Mouse (Mus musculus): Measurements from ENCODE around the gene Tgtp1. TPM values are rescaled to one million over a fixed set of nuclear protein-coding genes. Genes with fewer than 3 reads are reported as not detected.
"Not testable (repeated sequence)": the region's sequence is repeated elsewhere in the genome, so short reads cannot be mapped to it uniquely, and the experiment has no call there.

The Tgtp1 gene
- polyA plus RNA-seq, 1 experiment from 2014 or later: 3.6 TPM

GRCm38 (mm10) chr11:48982848-48983247, 11.1 kb downstream of the Tgtp1 start:
- H3K4me1 ChIP-seq (replicated peaks; ENCODE audit: control insufficient read depth, insufficient read depth); ATAC-seq (ENCODE audit: low FRiP score, low TSS enrichment); DNase-seq (ENCODE audit: low spot score); H3K27me3 ChIP-seq (ENCODE audit: control insufficient read depth, insufficient read depth, low read length); H3K9me3 ChIP-seq (ENCODE audit: control insufficient read depth, low read length); H3K27ac ChIP-seq (replicated peaks); H3K4me2 ChIP-seq (replicated peaks; ENCODE audit: low read depth); H3K9ac ChIP-seq (ENCODE audit: low read length); H3K36me3 ChIP-seq (ENCODE audit: control insufficient read depth, insufficient read depth, low read length); H3K4me3 ChIP-seq (ENCODE audit: low read depth, low read length): not testable (repeated sequence)
- no CpG with 5 or more reads among the region's 3 CpGs for WGBS

GRCm38 (mm10) chr11:48980052-48980451, 13.9 kb downstream of the Tgtp1 start:
- H3K36me3 ChIP-seq (ENCODE audit: control insufficient read depth, insufficient read depth, low read length); H3K4me2 ChIP-seq (replicated peaks; ENCODE audit: low read depth); ATAC-seq (ENCODE audit: low FRiP score, low TSS enrichment); H3K9ac ChIP-seq (ENCODE audit: low read length); H3K4me3 ChIP-seq (ENCODE audit: low read depth, low read length); H3K9me3 ChIP-seq (ENCODE audit: control insufficient read depth, low read length); DNase-seq (ENCODE audit: low spot score); H3K27ac ChIP-seq (replicated peaks); H3K27me3 ChIP-seq (ENCODE audit: control insufficient read depth, insufficient read depth, low read length); H3K4me1 ChIP-seq (replicated peaks; ENCODE audit: control insufficient read depth, insufficient read depth): not testable (repeated sequence)
- WGBS: no CpG with 5 or more reads among the region's 5 CpGs

GRCm38 (mm10) chr11:48979251-48979650, 14.7 kb downstream of the Tgtp1 start, which contains the start of gene 9930111J21Rik1:
TSS of gene 9930111J21Rik1 (minus strand) at chr11:48979398.
- WGBS: no CpG with 5 or more reads among the region's 3 CpGs
- not testable (repeated sequence) for H3K4me1 ChIP-seq (replicated peaks; ENCODE audit: control insufficient read depth, insufficient read depth)

GRCm38 (mm10) chr11:48978240-48978939, 15.6 kb downstream of the Tgtp1 start, which contains the start of gene Olfr56:
TSS of gene Olfr56 (plus strand) at chr11:48978889.
- H3K4me2 ChIP-seq (replicated peaks; ENCODE audit: low read depth); DNase-seq (ENCODE audit: low spot score); ATAC-seq (ENCODE audit: low FRiP score, low TSS enrichment); H3K27ac ChIP-seq (replicated peaks); H3K36me3 ChIP-seq (ENCODE audit: control insufficient read depth, insufficient read depth, low read length); H3K4me1 ChIP-seq (replicated peaks; ENCODE audit: control insufficient read depth, insufficient read depth); H3K9me3 ChIP-seq (ENCODE audit: control insufficient read depth, low read length); H3K9ac ChIP-seq (ENCODE audit: low read length); H3K27me3 ChIP-seq (ENCODE audit: control insufficient read depth, insufficient read depth, low read length); H3K4me3 ChIP-seq (ENCODE audit: low read depth, low read length): not testable (repeated sequence)
- WGBS: no CpG with 5 or more reads among the region's 1 CpGs

More at GRCm38 (mm10) chr11:48979251-48979650, 14.7 kb downstream of the Tgtp1 start, which contains the start of gene 9930111J21Rik1:
- not testable (repeated sequence) for ATAC-seq (ENCODE audit: low FRiP score, low TSS enrichment); H3K27ac ChIP-seq (replicated peaks); H3K27me3 ChIP-seq (ENCODE audit: control insufficient read depth, insufficient read depth, low read length); H3K4me2 ChIP-seq (replicated peaks; ENCODE audit: low read depth); H3K36me3 ChIP-seq (ENCODE audit: control insufficient read depth, insufficient read depth, low read length); H3K9ac ChIP-seq (ENCODE audit: low read length); DNase-seq (ENCODE audit: low spot score); H3K9me3 ChIP-seq (ENCODE audit: control insufficient read depth, low read length); H3K4me3 ChIP-seq (ENCODE audit: low read depth, low read length)

GRCm38 (mm10) chr11:48974686-48975085, 19.3 kb downstream of the Tgtp1 start:
- H3K27ac ChIP-seq (replicated peaks); H3K4me2 ChIP-seq (replicated peaks; ENCODE audit: low read depth); H3K36me3 ChIP-seq (ENCODE audit: control insufficient read depth, insufficient read depth, low read length); H3K4me1 ChIP-seq (replicated peaks; ENCODE audit: control insufficient read depth, insufficient read depth); H3K9ac ChIP-seq (ENCODE audit: low read length); DNase-seq (ENCODE audit: low spot score); H3K27me3 ChIP-seq (ENCODE audit: control insufficient read depth, insufficient read depth, low read length); H3K9me3 ChIP-seq (ENCODE audit: control insufficient read depth, low read length); H3K4me3 ChIP-seq (ENCODE audit: low read depth, low read length); ATAC-seq (ENCODE audit: low FRiP score, low TSS enrichment): not testable (repeated sequence)
- WGBS: no CpG with 5 or more reads among the region's 1 CpGs

- WGBS: 86% methylated on average over 6 of the region's 6 CpGs
- not testable (repeated sequence) for ATAC-seq (ENCODE audit: low FRiP score, low TSS enrichment)
Measured at GRCm38 (mm10) chr11:48946090-48946489, 47.9 kb downstream of the Tgtp1 start, which contains the start of gene Psme2b. TSS of gene Psme2b (minus strand) at chr11:48946190.

GRCm38 (mm10) chr11:48939286-48939685, 54.7 kb downstream of the Tgtp1 start:
- ATAC-seq (ENCODE audit: low FRiP score, low TSS enrichment); H3K4me1 ChIP-seq (replicated peaks; ENCODE audit: control insufficient read depth, insufficient read depth); DNase-seq (ENCODE audit: low spot score); H3K27me3 ChIP-seq (ENCODE audit: control insufficient read depth, insufficient read depth, low read length); H3K36me3 ChIP-seq (ENCODE audit: control insufficient read depth, insufficient read depth, low read length); H3K4me2 ChIP-seq (replicated peaks; ENCODE audit: low read depth); H3K9ac ChIP-seq (ENCODE audit: low read length); H3K4me3 ChIP-seq (ENCODE audit: low read depth, low read length); H3K27ac ChIP-seq (replicated peaks); H3K9me3 ChIP-seq (ENCODE audit: control insufficient read depth, low read length): not testable (repeated sequence)

More at GRCm38 (mm10) chr11:48946090-48946489, 47.9 kb downstream of the Tgtp1 start, which contains the start of gene Psme2b:
- H3K4me3 ChIP-seq (ENCODE audit: low read depth, low read length); H3K36me3 ChIP-seq (ENCODE audit: control insufficient read depth, insufficient read depth, low read length); H3K4me2 ChIP-seq (replicated peaks; ENCODE audit: low read depth); H3K9ac ChIP-seq (ENCODE audit: low read length); H3K9me3 ChIP-seq (ENCODE audit: control insufficient read depth, low read length); DNase-seq (ENCODE audit: low spot score); H3K4me1 ChIP-seq (replicated peaks; ENCODE audit: control insufficient read depth, insufficient read depth); H3K27me3 ChIP-seq (ENCODE audit: control insufficient read depth, insufficient read depth, low read length); H3K27ac ChIP-seq (replicated peaks): not testable (repeated sequence)

All from stomach, postnatal 0 days (tissue).